Mouse (Mus musculus): ENCODE data around the gene Kit.

DNA sequence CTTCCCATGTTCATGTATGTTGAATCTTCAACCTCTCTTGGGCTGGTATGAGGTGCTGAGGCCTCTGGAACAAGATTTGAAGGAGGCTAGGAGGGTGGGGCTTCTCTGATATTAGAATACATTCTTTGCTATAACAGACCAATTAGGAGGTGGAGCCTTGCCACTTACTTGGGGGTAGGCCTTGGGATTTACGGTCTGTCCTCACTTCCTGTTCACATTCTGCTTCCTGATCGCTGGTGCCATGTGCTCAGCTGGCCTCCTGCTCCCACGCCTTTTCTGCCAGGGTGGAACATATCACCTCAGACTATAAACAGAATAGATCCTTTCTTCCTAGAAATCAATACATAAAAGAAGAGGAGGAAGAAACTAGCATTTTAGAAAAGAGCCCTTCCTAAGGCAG, 105.2 kb downstream of the Kit start:
- TF ChIP-seq CTCF (IDR thresholded peaks at IDR 0.05; ENCODE audit: borderline replicate concordance, insufficient read depth, low read length) (no peak), POLR2A (IDR thresholded peaks at IDR 0.05; ENCODE audit: low read depth, low read length) (no peak)

Data from embryonic fibroblast, embryonic 13.5 days (primary cell).